Mouse (Mus musculus): ENCODE measurements around the gene Adora1. TPM values are rescaled to one million over a fixed set of nuclear protein-coding genes. Genes with fewer than 3 reads are reported as not detected.

The Adora1 gene
- polyA plus RNA-seq, 1 experiment, result 9.1 TPM

- DNase-seq, result no peak
- no peak for TF ChIP-seq POLR2A (IDR thresholded peaks at IDR 0.05; ENCODE audit: borderline replicate concordance, extremely low read depth, low read depth, low read length)
- Histone ChIP-seq H3K4me3 (replicated peaks; ENCODE audit: extremely low read depth, low read depth, low read length) (no peak overlapping the region), H3K4me1 (ENCODE audit: control insufficient read depth, insufficient read depth, low read length) (peaks cover 8% of the 10 kb centered on the region; the same call in 1 of the 2 replicates)
- 66% methylated on average over 3 of the region's 3 CpGs for WGBS
Observed at GRCm38 (mm10) chr1:134231681-134232080, 3.5 kb downstream of the Adora1 start.

- no peak for TF ChIP-seq POLR2A (IDR thresholded peaks at IDR 0.05; ENCODE audit: borderline replicate concordance, extremely low read depth, low read depth, low read length)
- no peak for TF ChIP-seq CTCF (IDR thresholded peaks at IDR 0.05; ENCODE audit: insufficient read depth, low read length)
- no peak for DNase-seq
- peaks cover 8% of the 10 kb centered on the region; the same call in 1 of the 2 replicates for H3K4me1 ChIP-seq (ENCODE audit: control insufficient read depth, insufficient read depth, low read length)
- no peak overlapping the region for H3K4me3 ChIP-seq (replicated peaks; ENCODE audit: extremely low read depth, low read depth, low read length)
- 80% methylated on average over 3 of the region's 3 CpGs for WGBS
Observed at GRCm38 (mm10) chr1:134231270-134231669, 4.0 kb downstream of the Adora1 start.

GRCm38 (mm10) chr1:134230638-134231228 is 4.5 kb downstream of the Adora1 start:
- Histone ChIP-seq H3K4me1 (ENCODE audit: control insufficient read depth, insufficient read depth, low read length) (peaks cover 8% of the 10 kb centered on the region; the same call in 1 of the 2 replicates), H3K4me3 (replicated peaks; ENCODE audit: extremely low read depth, low read depth, low read length) (no peak overlapping the region)
- no peak for DNase-seq
- no peak for TF ChIP-seq CTCF (IDR thresholded peaks at IDR 0.05; ENCODE audit: insufficient read depth, low read length)
- 87% methylated on average over 10 of the region's 10 CpGs for WGBS

- 65% methylated on average over 5 of the region's 5 CpGs for WGBS
- peaks cover 8% of the 10 kb centered on the region; the same call in 1 of the 2 replicates for H3K4me1 ChIP-seq (ENCODE audit: control insufficient read depth, insufficient read depth, low read length)
- DNase-seq, result no peak
- H3K4me3 ChIP-seq (replicated peaks; ENCODE audit: extremely low read depth, low read depth, low read length), result no peak overlapping the region
- TF ChIP-seq POLR2A (IDR thresholded peaks at IDR 0.05; ENCODE audit: borderline replicate concordance, extremely low read depth, low read depth, low read length) (no peak), CTCF (IDR thresholded peaks at IDR 0.05; ENCODE audit: insufficient read depth, low read length) (no peak)
Observed at GRCm38 (mm10) chr1:134229806-134230575, 5.2 kb downstream of the Adora1 start.

DNA sequence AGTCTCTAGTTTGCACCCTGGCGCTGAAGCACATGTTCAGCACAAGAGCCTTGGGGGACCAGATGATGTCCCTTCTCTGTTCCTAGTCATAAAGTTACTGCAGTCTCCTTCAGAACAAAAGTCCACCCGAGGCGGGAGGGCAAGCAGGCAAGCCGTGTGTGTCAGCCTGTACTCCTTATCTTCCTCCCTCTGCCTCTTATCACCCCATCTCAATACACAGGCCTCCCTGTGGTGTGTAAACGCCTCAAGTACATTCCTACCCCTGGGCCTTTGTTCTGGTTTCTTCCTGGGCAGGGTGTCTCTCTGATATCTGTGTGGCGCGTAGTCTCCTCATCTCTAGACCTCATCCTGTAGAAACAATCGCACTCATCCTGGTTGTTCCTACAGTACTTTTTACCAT is 8.5 kb downstream of the Adora1 start:
- TF ChIP-seq CTCF (IDR thresholded peaks at IDR 0.05; ENCODE audit: insufficient read depth, low read length) (no peak), POLR2A (IDR thresholded peaks at IDR 0.05; ENCODE audit: borderline replicate concordance, extremely low read depth, low read depth, low read length) (no peak)
- Histone ChIP-seq H3K4me1 (ENCODE audit: control insufficient read depth, insufficient read depth, low read length) (no peaks in the 10 kb centered on the region; the same call in 1 of the 2 replicates), H3K4me3 (replicated peaks; ENCODE audit: extremely low read depth, low read depth, low read length) (no peak overlapping the region)
- 63% methylated on average over 8 of the region's 8 CpGs for WGBS
- DNase-seq, result no peak

DNA sequence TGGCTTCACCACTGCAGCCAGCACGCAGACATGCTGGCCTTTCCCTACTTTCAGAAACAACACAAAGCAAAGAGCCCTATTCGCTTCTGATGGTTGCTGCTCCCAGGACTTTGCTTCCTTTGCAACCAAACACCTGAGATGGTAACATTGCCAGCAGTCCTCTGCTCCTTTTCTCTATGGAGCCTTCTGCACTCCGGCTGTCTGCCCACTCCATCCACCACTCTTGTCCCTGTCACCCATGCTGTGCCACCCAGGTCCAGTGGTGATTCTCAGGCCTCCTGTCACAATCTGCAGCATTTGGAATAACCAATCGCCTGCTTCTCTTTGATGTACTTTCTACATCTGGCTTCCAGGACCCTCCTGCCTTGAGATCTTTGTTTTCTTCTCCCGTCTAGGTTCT is 9.9 kb downstream of the Adora1 start:
- 90% methylated on average over 5 of the region's 5 CpGs for WGBS
- no peak for DNase-seq
- no peak overlapping the region for H3K4me3 ChIP-seq (replicated peaks; ENCODE audit: extremely low read depth, low read depth, low read length)
- TF ChIP-seq POLR2A (IDR thresholded peaks at IDR 0.05; ENCODE audit: borderline replicate concordance, extremely low read depth, low read depth, low read length), result no peak
- no peak for TF ChIP-seq CTCF (IDR thresholded peaks at IDR 0.05; ENCODE audit: insufficient read depth, low read length)
- H3K4me1 ChIP-seq (ENCODE audit: control insufficient read depth, insufficient read depth, low read length), result no peaks in the 10 kb centered on the region; the same call in 1 of the 2 replicates

DNA sequence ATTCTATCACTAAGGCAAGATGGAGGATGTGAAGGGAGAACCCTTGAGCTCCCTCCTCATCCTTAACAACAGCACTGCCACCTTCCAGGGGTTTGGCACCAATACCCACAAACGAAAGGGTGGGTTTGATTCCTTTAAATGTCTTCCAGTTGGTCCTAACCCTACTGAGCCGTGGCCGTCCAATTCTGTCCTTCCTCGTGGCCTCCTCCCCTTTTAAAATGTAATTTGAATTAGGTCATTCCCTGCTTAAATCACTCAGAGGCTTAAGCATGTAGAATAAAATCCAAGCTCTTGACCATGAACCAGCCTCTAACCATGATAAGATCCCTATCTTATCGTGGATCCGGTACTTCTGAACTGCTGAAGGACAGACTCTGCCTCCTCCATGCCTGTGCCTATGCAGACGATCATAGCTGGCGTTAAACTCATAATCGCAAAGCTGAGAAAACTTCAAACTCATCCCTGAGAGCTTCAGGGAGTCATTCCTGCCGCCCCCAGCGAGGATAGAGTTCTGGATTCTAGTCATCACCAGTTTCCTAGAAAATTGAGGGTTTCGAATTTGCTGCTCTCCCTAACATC is 10.5 kb downstream of the Adora1 start:
- no peaks in the 10 kb centered on the region; the same call in 1 of the 2 replicates for H3K4me1 ChIP-seq (ENCODE audit: control insufficient read depth, insufficient read depth, low read length)
- WGBS, result 75% methylated on average over 12 of the region's 12 CpGs
- TF ChIP-seq CTCF (IDR thresholded peaks at IDR 0.05; ENCODE audit: insufficient read depth, low read length) (no peak), POLR2A (IDR thresholded peaks at IDR 0.05; ENCODE audit: borderline replicate concordance, extremely low read depth, low read depth, low read length) (no peak)

GRCm38 (mm10) chr1:134222122-134223055 is 12.8 kb downstream of the Adora1 start:
- Histone ChIP-seq H3K4me3 (replicated peaks; ENCODE audit: extremely low read depth, low read depth, low read length) (no peak overlapping the region), H3K4me1 (ENCODE audit: control insufficient read depth, insufficient read depth, low read length) (no peaks in the 10 kb centered on the region; the same call in 1 of the 2 replicates)
- WGBS, result 36% methylated on average over 8 of the region's 8 CpGs
- DNase-seq, result no peak
- TF ChIP-seq POLR2A (IDR thresholded peaks at IDR 0.05; ENCODE audit: borderline replicate concordance, extremely low read depth, low read depth, low read length) (no peak), CTCF (IDR thresholded peaks at IDR 0.05; ENCODE audit: insufficient read depth, low read length) (no peak)

More for the DNA sequence above, 10.5 kb downstream of the Adora1 start:
- DNase-seq, result no peak
- H3K4me3 ChIP-seq (replicated peaks; ENCODE audit: extremely low read depth, low read depth, low read length), result no peak overlapping the region

DNA sequence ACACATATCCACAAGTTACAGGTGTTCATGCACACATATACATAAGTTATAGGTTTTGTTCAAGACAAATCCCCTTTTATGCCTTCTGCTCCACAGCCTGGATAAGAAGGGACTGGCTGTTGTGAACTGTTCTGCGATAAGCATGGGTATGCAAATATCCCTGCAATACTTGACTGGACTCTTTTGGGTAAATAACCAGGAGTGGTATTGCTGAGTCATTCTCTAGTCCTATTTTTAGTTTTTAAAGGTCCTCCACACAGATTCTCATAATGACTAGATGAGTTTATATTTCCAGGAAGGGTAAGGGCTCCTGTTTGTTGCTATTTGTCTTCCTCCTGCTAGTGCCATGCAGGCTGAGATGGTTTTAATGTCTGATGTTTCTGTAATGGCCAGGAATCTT is 14.1 kb downstream of the Adora1 start:
- Histone ChIP-seq H3K4me1 (ENCODE audit: control insufficient read depth, insufficient read depth, low read length) (no peaks in the 10 kb centered on the region; the same call in 1 of the 2 replicates), H3K4me3 (replicated peaks; ENCODE audit: extremely low read depth, low read depth, low read length) (no peak overlapping the region)
- TF ChIP-seq CTCF (IDR thresholded peaks at IDR 0.05; ENCODE audit: insufficient read depth, low read length) (no peak), POLR2A (IDR thresholded peaks at IDR 0.05; ENCODE audit: borderline replicate concordance, extremely low read depth, low read depth, low read length) (no peak)
- WGBS, result 38% methylated on average over 1 of the region's 1 CpGs
- DNase-seq, result no peak
